Mouse (Mus musculus) MEL (cell line): ENCODE measurements around the gene Zfp296.

Experiments used
- CHD1 ChIP-seq: IDR thresholded peaks from 2 replicates; pipeline ENCODE4 v1.6.1; 2012; ENCODE audit warnings: low read depth, mild to moderate bottlenecking, inconsistent platforms, low read length, improper control_type of control experiment
- CTCF ChIP-seq, 3 experiments: IDR thresholded peaks in 2 of 3; conservative IDR thresholded peaks in 1 of 3; 2 replicates each; pipeline ENCODE4 v1.5.1; 2011 to 2012; ENCODE audit warnings: low read length in 3 of 3, low read depth in 2 of 3, mild to moderate bottlenecking in 2 of 3, improper control_type of control experiment in 1 of 3, inconsistent platforms in 1 of 3, mixed read lengths in 1 of 3, moderate library complexity in 1 of 3; ENCODE audit not compliant: control insufficient read depth in 1 of 3, insufficient read depth in 1 of 3, poor library complexity in 1 of 3, severe bottlenecking in 1 of 3
- MAX ChIP-seq: IDR thresholded peaks from 2 replicates; pipeline ENCODE4 v1.6.1; 2011; ENCODE audit warnings: low read length, improper control_type of control experiment
- POLR2A ChIP-seq, 2 experiments: IDR thresholded peaks; 2 replicates each; pipeline ENCODE4 v1.6.1; 2011 to 2012; ENCODE audit warnings: low read length in 2 of 2, mild to moderate bottlenecking in 2 of 2, control low read depth in 1 of 2, improper control_type of control experiment in 1 of 2, low read depth in 1 of 2, moderate library complexity in 1 of 2; ENCODE audit not compliant: control insufficient read depth in 1 of 2, insufficient read depth in 1 of 2, poor library complexity in 1 of 2
- TAL1 ChIP-seq: IDR thresholded peaks from 2 replicates; pipeline ENCODE4 v1.6.1; 2012; ENCODE audit warnings: mild to moderate bottlenecking, inconsistent platforms, low read length, moderate library complexity, mixed read lengths
- TCF12 ChIP-seq: IDR thresholded peaks from 2 replicates; pipeline ENCODE4 v1.6.1; 2014; ENCODE audit warnings: low read depth, mild to moderate bottlenecking, inconsistent platforms, low read length, improper control_type of control experiment, moderate library complexity
- USF2 ChIP-seq, 2 experiments: IDR thresholded peaks; 2 replicates each; pipeline ENCODE4 v1.6.1; 2011 to 2012; ENCODE audit warnings: improper control_type of control experiment in 2 of 2, low read length in 2 of 2, borderline replicate concordance in 1 of 2, inconsistent platforms in 1 of 2, low read depth in 1 of 2, mild to moderate bottlenecking in 1 of 2; ENCODE audit not compliant: insufficient read depth in 1 of 2
- ZC3H11A ChIP-seq: IDR thresholded peaks from 2 replicates; pipeline ENCODE4 v1.6.1; 2012; ENCODE audit warnings: low read depth, mild to moderate bottlenecking, inconsistent platforms, low read length, improper control_type of control experiment

GRCm38 (mm10) chr7:19542155-19542691 lies 34.9 kb upstream of the Zfp296 start:
- TF ChIP-seq CTCF (IDR thresholded peaks at IDR 0.05 in 2 of 3, conservative IDR thresholded peaks at IDR 0.05 in 1 of 3; ENCODE audit: control insufficient read depth in 1 of 3, insufficient read depth in 1 of 3, low read depth in 2 of 3, low read length in 3 of 3, poor library complexity in 1 of 3, severe bottlenecking in 1 of 3) (no peak), ZC3H11A (no peak), TAL1 (no peak), POLR2A (IDR thresholded peaks at IDR 0.05; ENCODE audit: control insufficient read depth in 1 of 2, insufficient read depth in 1 of 2, low read depth in 1 of 2, low read length in 2 of 2, poor library complexity in 1 of 2) (no peak), CHD1 (no peak), MAX (no peak), TCF12 (no peak), USF2 (IDR thresholded peaks at IDR 0.05; ENCODE audit: borderline replicate concordance in 1 of 2, insufficient read depth in 1 of 2, low read depth in 1 of 2, low read length in 2 of 2) (no peak)
